Mouse (Mus musculus) stomach, embryonic 15.5 days (tissue): ENCODE data around the gene Agtpbp1. TPM values are rescaled to one million over a fixed set of nuclear protein-coding genes. Genes with fewer than 3 reads are reported as not detected.
A peak's percentile ranks its signal among the peaks of the same experiment; 100 is the strongest.

Experiments
- ATAC-seq: fragments of 200-750 bp; cut with Nextera tagmentation; 2 replicates; pipeline ENCODE4 v1.8.0; 2017; ENCODE audit warnings: low read depth, moderate number of reproducible peaks, moderate TSS enrichment; ENCODE audit not compliant: insufficient read depth, low FRiP score
- H3K27ac ChIP-seq: fragments of 300-500 bp; sonication (generic); 2 replicates; pipeline ENCODE4 v1.5.1; 2015; ENCODE audit warnings: mild to moderate bottlenecking, inconsistent platforms
- H3K27me3 ChIP-seq: fragments of 300-500 bp; sonication (generic); replicated peaks from 2 replicates; pipeline ENCODE4 v1.6.1; 2015; ENCODE audit warnings: inconsistent platforms
- H3K36me3 ChIP-seq: fragments of 300-500 bp; sonication (generic); 2 replicates; pipeline ENCODE4 v1.6.1; 2015; ENCODE audit warnings: inconsistent platforms
- H3K4me1 ChIP-seq: fragments of 300-500 bp; sonication (generic); 2 replicates; pipeline ENCODE4 v1.6.1; 2015; ENCODE audit warnings: inconsistent platforms
- H3K4me2 ChIP-seq: fragments of 300-500 bp; sonication (generic); 2 replicates; pipeline ENCODE4 v1.6.1; 2015; ENCODE audit warnings: mild to moderate bottlenecking, inconsistent platforms
- H3K4me3 ChIP-seq: fragments of 300-500 bp; sonication (generic); replicated peaks from 2 replicates; pipeline ENCODE4 v1.5.1; 2015; ENCODE audit warnings: inconsistent platforms
- H3K9ac ChIP-seq: fragments of 300-500 bp; sonication (generic); 2 replicates; pipeline ENCODE4 v1.6.1; 2015; ENCODE audit warnings: inconsistent platforms
- H3K9me3 ChIP-seq: fragments of 300-500 bp; sonication (generic); 2 replicates; pipeline ENCODE4 v1.6.1; 2016; ENCODE audit warnings: inconsistent platforms
- WGBS: fragments of 180-500 bp; shearing (Covaris S2); methylation state at CpG from one replicate; pipeline ENCODE4 v1.1.7; 2015; 5-methylcytosine and 5-hydroxymethylcytosine counted together
- polyA plus RNA-seq: library from polyadenylated mRNA; unstranded; fragments of >200 nt; fragmentation: Nextera tagmentation; extraction: Ambion mirVana; gene quantifications from 2 replicates; pipeline ENCODE4 v1.2.1, GENCODE M21; 2015

Gene Agtpbp1
- polyA plus RNA-seq, 1 experiment from 2014 or later, result 20.1 TPM

DNA sequence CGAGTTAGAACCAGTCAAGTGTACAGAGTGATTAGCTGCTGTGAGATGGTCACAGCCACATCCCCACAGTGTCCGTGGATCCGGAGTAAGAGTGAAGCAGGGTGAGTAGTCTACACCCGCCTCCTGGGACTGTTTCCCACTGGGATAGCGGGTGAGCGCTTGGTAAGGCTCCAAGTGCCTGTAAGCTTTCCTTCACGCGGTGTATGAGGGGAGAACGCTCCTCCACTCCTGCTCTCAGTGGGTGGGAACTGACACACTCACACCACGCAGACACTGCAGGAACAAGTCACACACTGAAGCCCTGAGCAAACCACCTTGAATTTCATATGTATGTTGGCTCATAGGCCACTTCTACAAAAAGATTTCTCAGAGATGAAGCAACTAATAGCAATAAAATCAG is 134.2 kb downstream of the Agtpbp1 start:
- ATAC-seq, result no peak
- H3K4me2 ChIP-seq, result no peak overlapping the region
- H3K27ac ChIP-seq, result no peak overlapping the region
- no peaks in the 10 kb centered on the region for H3K9me3 ChIP-seq
- H3K36me3 ChIP-seq, result peaks cover 6% of the 10 kb centered on the region; the same call in 1 of the 2 replicates
- peaks cover 10% of the 10 kb centered on the region; the same call in 1 of the 2 replicates for H3K4me1 ChIP-seq
- H3K9ac ChIP-seq, result no peak overlapping the region
- no peaks in the 10 kb centered on the region for H3K27me3 ChIP-seq
- H3K4me3 ChIP-seq, result no peak overlapping the region
- WGBS, result 83% methylated on average over 10 of the region's 10 CpGs

- Histone ChIP-seq H3K4me3 (no peak overlapping the region), H3K27me3 (no peaks in the 10 kb centered on the region), H3K4me2 (no peak overlapping the region), H3K9ac (no peak overlapping the region), H3K9me3 (no peaks in the 10 kb centered on the region), H3K27ac (no peak overlapping the region), H3K4me1 (no peaks in the 10 kb centered on the region), H3K36me3 (peaks cover 6% of the 10 kb centered on the region; the same call in 1 of the 2 replicates)
- no peak for ATAC-seq
- 71% methylated on average over 7 of the region's 7 CpGs for WGBS
Measured at GRCm38 (mm10) chr13:59447130-59447529, 137.9 kb downstream of the Agtpbp1 start.

- H3K4me3 ChIP-seq, result no peak overlapping the region
- H3K4me1 ChIP-seq, result no peaks in the 10 kb centered on the region
- no peak overlapping the region for H3K9ac ChIP-seq
- H3K9me3 ChIP-seq, result no peaks in the 10 kb centered on the region
- no peak for ATAC-seq
- H3K27ac ChIP-seq, result no peak overlapping the region
- no peaks in the 10 kb centered on the region for H3K27me3 ChIP-seq
- H3K36me3 ChIP-seq, result peaks cover 3% of the 10 kb centered on the region; the same call in 1 of the 2 replicates
- H3K4me2 ChIP-seq, result no peak overlapping the region
- WGBS, result 85% methylated on average over 5 of the region's 5 CpGs
Measured at GRCm38 (mm10) chr13:59445179-59445578, 139.8 kb downstream of the Agtpbp1 start.

DNA sequence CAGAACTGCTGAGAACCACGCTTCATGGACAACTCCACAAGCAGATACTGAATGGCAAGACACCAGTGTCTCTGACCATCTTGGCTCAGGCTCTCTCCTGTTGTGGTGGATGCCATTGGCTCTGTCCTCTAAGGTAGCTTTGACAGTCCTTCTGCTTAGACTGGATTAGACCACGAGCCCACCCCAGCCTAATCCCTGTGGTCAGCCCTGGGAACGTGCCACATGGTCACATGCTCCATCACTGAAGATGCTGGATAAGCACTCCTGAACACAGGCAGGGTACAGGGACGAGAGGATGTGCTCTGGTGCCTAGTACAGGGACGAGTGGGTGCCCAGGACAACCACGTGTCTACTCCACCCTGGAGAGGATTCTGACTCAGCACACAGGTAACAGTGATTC is 140.7 kb downstream of the Agtpbp1 start:
- 82% methylated on average over 6 of the region's 6 CpGs for WGBS

GRCm38 (mm10) chr13:59439683-59440082 is 145.3 kb downstream of the Agtpbp1 start:
- Histone ChIP-seq H3K36me3 (no peaks in the 10 kb centered on the region), H3K9ac (no peak overlapping the region), H3K27ac (no peak overlapping the region), H3K4me2 (no peak overlapping the region), H3K27me3 (no peaks in the 10 kb centered on the region), H3K4me1 (no peaks in the 10 kb centered on the region), H3K9me3 (no peaks in the 10 kb centered on the region), H3K4me3 (no peak overlapping the region)
- no peak for ATAC-seq
- 62% methylated on average over 1 of the region's 1 CpGs for WGBS

More for the DNA sequence above, 140.7 kb downstream of the Agtpbp1 start:
- Histone ChIP-seq H3K27ac (no peak overlapping the region), H3K9me3 (no peaks in the 10 kb centered on the region), H3K4me2 (no peak overlapping the region), H3K36me3 (no peaks in the 10 kb centered on the region), H3K4me1 (no peaks in the 10 kb centered on the region), H3K27me3 (no peaks in the 10 kb centered on the region), H3K4me3 (no peak overlapping the region), H3K9ac (no peak overlapping the region)
- ATAC-seq, result no peak

- H3K4me3 ChIP-seq, result no peak overlapping the region
- H3K36me3 ChIP-seq, result no peaks in the 10 kb centered on the region
- H3K4me2 ChIP-seq, result no peak overlapping the region
- no peak overlapping the region for H3K9ac ChIP-seq
- H3K9me3 ChIP-seq, result no peaks in the 10 kb centered on the region
- H3K27me3 ChIP-seq, result no peaks in the 10 kb centered on the region
- ATAC-seq, result no peak
- no peaks in the 10 kb centered on the region for H3K4me1 ChIP-seq
- 90% methylated on average over 1 of the region's 1 CpGs for WGBS
- H3K27ac ChIP-seq, result no peak overlapping the region
Measured at GRCm38 (mm10) chr13:59434554-59434953, 150.5 kb downstream of the Agtpbp1 start.

DNA sequence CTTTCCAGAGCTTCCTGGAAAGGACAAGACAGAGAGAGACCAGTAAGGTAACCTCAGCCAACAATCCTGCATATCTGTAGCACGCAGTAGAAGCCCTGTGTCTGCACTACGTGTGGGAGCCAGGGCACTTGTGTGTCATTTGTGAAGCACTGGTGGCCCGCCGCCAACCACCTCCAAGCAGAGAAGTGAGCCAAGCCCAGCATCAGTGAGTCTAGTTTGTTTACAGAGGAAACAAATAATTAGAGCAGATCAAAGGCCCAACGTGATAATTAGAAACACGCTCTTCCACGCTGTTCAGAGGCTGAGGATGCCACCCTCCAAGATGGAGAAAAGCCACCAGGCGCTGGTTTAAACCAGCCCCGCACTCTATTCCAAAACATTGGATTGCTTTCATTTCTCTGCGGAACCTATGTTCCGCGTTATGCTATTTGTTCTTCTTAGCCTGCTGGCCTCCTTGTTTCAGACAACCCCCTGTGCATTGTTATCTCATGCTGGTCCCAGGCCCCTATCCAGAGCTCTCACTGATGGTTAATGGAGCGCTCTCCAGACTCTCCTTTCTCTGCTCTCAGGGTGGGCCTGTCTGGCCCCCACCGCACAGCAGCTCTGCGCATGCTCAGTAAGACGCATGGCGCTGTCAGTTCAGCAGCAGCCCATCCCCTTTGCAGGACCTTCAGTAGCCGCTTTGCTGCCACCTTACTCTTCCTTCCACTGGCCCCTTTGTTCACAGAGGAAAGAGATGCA is 153.7 kb downstream of the Agtpbp1 start:
- Histone ChIP-seq H3K4me1 (no peaks in the 10 kb centered on the region), H3K9ac (no peak overlapping the region), H3K27ac (no peak overlapping the region), H3K36me3 (no peaks in the 10 kb centered on the region), H3K27me3 (no peaks in the 10 kb centered on the region), H3K4me3 (peak overlapping the region; percentile 14; the same call in 1 of the 2 replicates), H3K4me2 (peak overlapping the region; percentile 37), H3K9me3 (no peaks in the 10 kb centered on the region)
- no peak for ATAC-seq
- 41% methylated on average over 18 of the region's 18 CpGs for WGBS

GRCm38 (mm10) chr13:59429369-59429768 is 155.7 kb downstream of the Agtpbp1 start:
- no peak for ATAC-seq
- no peaks in the 10 kb centered on the region for H3K9me3 ChIP-seq
- H3K9ac ChIP-seq, result no peak overlapping the region
- H3K4me3 ChIP-seq, result no peak overlapping the region
- H3K27ac ChIP-seq, result no peak overlapping the region
- no peaks in the 10 kb centered on the region for H3K27me3 ChIP-seq
- no peaks in the 10 kb centered on the region for H3K4me1 ChIP-seq
- no peak overlapping the region for H3K4me2 ChIP-seq
- WGBS, result 88% methylated on average over 6 of the region's 6 CpGs
- no peaks in the 10 kb centered on the region for H3K36me3 ChIP-seq

DNA sequence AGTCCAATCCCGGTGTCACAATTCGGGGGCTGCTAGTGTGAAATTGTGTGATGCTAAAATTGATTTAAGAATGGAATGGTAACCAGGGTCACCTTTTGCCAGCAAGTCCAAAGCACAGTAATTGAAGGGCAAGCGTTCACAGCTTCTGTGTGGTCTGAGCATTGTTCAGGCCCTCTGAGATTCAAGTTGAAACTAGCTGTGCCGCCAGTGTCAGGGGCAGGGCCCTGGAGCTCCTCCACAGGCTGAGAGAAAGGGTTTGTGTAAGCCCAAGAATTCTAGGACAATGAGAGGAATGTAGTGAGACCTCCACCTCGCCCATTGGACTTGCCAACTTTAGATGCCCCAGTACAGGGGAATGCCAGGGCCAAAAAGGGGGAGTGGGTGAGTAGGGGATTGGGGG is 161.2 kb downstream of the Agtpbp1 start:
- Histone ChIP-seq H3K4me1 (no peaks in the 10 kb centered on the region), H3K36me3 (no peaks in the 10 kb centered on the region), H3K27ac (no peak overlapping the region), H3K27me3 (no peaks in the 10 kb centered on the region), H3K9ac (no peak overlapping the region), H3K4me2 (no peak overlapping the region), H3K4me3 (no peak overlapping the region), H3K9me3 (no peaks in the 10 kb centered on the region)
- ATAC-seq, result no peak
- 81% methylated on average over 5 of the region's 5 CpGs for WGBS

GRCm38 (mm10) chr13:59416530-59417230 is 168.3 kb downstream of the Agtpbp1 start:
- Histone ChIP-seq H3K36me3 (no peaks in the 10 kb centered on the region), H3K4me2 (no peak overlapping the region), H3K4me3 (no peak overlapping the region), H3K9me3 (no peaks in the 10 kb centered on the region), H3K27me3 (no peaks in the 10 kb centered on the region), H3K27ac (no peak overlapping the region), H3K9ac (no peak overlapping the region), H3K4me1 (no peaks in the 10 kb centered on the region)
- no peak for ATAC-seq
- WGBS, result 83% methylated on average over 15 of the region's 15 CpGs

- Histone ChIP-seq H3K36me3 (no peaks in the 10 kb centered on the region), H3K4me2 (no peak overlapping the region), H3K4me3 (no peak overlapping the region), H3K27me3 (no peaks in the 10 kb centered on the region), H3K9me3 (no peaks in the 10 kb centered on the region), H3K9ac (no peak overlapping the region), H3K27ac (no peak overlapping the region), H3K4me1 (no peaks in the 10 kb centered on the region)
- 93% methylated on average over 9 of the region's 9 CpGs for WGBS
- no peak for ATAC-seq
Measured at GRCm38 (mm10) chr13:59413885-59414284, 171.1 kb downstream of the Agtpbp1 start.

DNA sequence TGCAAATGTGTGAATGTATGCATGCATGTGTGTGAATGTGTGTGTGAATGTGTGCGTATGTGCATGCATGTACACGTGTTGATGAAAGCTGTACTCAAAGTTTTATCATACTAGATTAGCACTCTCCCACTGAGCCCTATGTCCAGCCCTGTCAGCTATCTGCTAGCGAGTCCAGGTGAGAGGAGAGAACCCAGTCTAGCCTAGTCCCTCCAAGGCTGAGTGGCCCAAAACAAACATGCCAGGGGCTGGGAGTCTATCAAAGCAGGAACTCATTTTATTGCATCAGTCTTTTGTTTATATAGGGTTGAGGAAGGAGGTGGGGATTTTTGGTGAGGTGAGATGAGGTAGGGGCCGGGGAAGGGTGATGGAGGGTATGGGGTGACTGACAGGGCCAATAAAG is 172.4 kb downstream of the Agtpbp1 start:
- H3K4me3 ChIP-seq, result no peak overlapping the region
- H3K27ac ChIP-seq, result no peak overlapping the region
- no peaks in the 10 kb centered on the region for H3K4me1 ChIP-seq
- no peaks in the 10 kb centered on the region for H3K9me3 ChIP-seq
- no peak for ATAC-seq
- H3K27me3 ChIP-seq, result no peaks in the 10 kb centered on the region
- H3K9ac ChIP-seq, result no peak overlapping the region
- no peak overlapping the region for H3K4me2 ChIP-seq
- 70% methylated on average over 4 of the region's 4 CpGs for WGBS
- H3K36me3 ChIP-seq, result no peaks in the 10 kb centered on the region
